Mouse (Mus musculus) small intestine, adult 2 months (tissue): ENCODE measurements around the gene Espnl. TPM values are rescaled to one million over a fixed set of nuclear protein-coding genes. Genes with fewer than 3 reads are reported as not detected.

Experiments used
- H3K27ac ChIP-seq: fragments of 200-500 bp; 2 replicates; pipeline ENCODE4 v1.5.1; 2012; ENCODE audit warnings: low read depth, low read length, control low read depth, inconsistent platforms; ENCODE audit not compliant: insufficient read depth
- H3K27me3 ChIP-seq: fragments of 200-500 bp; 2 replicates; pipeline ENCODE4 v1.6.1; 2012; ENCODE audit warnings: mild to moderate bottlenecking, moderate library complexity, low read length, inconsistent platforms; ENCODE audit not compliant: control insufficient read depth, insufficient read depth
- H3K36me3 ChIP-seq: fragments of 200-500 bp; 2 replicates; pipeline ENCODE4 v1.6.1; 2012; ENCODE audit warnings: mild to moderate bottlenecking, low read length, control low read depth, inconsistent platforms; ENCODE audit not compliant: control insufficient read depth, insufficient read depth
- H3K4me1 ChIP-seq: fragments of 200-500 bp; 2 replicates; pipeline ENCODE4 v1.6.1; 2012; ENCODE audit warnings: low read length, inconsistent platforms, mixed read lengths; ENCODE audit not compliant: control insufficient read depth, insufficient read depth, insufficient read length
- H3K4me3 ChIP-seq: fragments of 200-500 bp; 2 replicates; pipeline ENCODE4 v1.5.1; 2012; ENCODE audit warnings: low read depth, mild to moderate bottlenecking, control low read depth, inconsistent platforms, low read length, moderate library complexity
- CTCF ChIP-seq: fragments of 200-500 bp; IDR thresholded peaks from 2 replicates; pipeline ENCODE4 v1.5.1; 2012; ENCODE audit warnings: low read depth, mild to moderate bottlenecking, control low read depth, inconsistent platforms, low read length, moderate library complexity, mixed read lengths; ENCODE audit not compliant: insufficient replicate concordance, insufficient read length; ENCODE audit errors: extremely low read depth
- POLR2A ChIP-seq: fragments of 200-500 bp; IDR thresholded peaks from 2 replicates; pipeline ENCODE4 v1.6.1; 2012; ENCODE audit warnings: low read depth, mild to moderate bottlenecking, control low read depth, inconsistent platforms, low read length, moderate library complexity
- WGBS: fragments of 180-500 bp; shearing (Covaris S2); methylation state at CpG from one replicate; pipeline ENCODE4 v1.1.7; 2018; 5-methylcytosine and 5-hydroxymethylcytosine counted together
- polyA plus RNA-seq: library from polyadenylated mRNA; depleted of rRNA; stranded (reverse); fragments of >200 nt; gene quantifications from 2 replicates; pipeline ENCODE4 v1.2.3, GENCODE M21; 2012

Espnl gene
- polyA plus RNA-seq, 1 experiment = 0.10 TPM

GRCm38 (mm10) chr1:91289375-91289774, 32.5 kb upstream of the Espnl start:
- peaks cover 22% of the 10 kb centered on the region for H3K36me3 ChIP-seq
- peaks cover 3% of the 10 kb centered on the region; the same call in 1 of the 2 replicates for H3K4me1 ChIP-seq
- no peak overlapping the region for H3K4me3 ChIP-seq
- WGBS = 83% methylated on average over 1 of the region's 1 CpGs
- no peak for TF ChIP-seq CTCF
- TF ChIP-seq POLR2A = no peak
- no peak overlapping the region for H3K27ac ChIP-seq
- H3K27me3 ChIP-seq = no peaks in the 10 kb centered on the region

- Histone ChIP-seq H3K4me1 (peaks cover 2% of the 10 kb centered on the region; the same call in 1 of the 2 replicates), H3K4me3 (no peak overlapping the region), H3K27ac (no peak overlapping the region), H3K36me3 (peaks cover 7% of the 10 kb centered on the region; the same call in 1 of the 2 replicates), H3K27me3 (no peaks in the 10 kb centered on the region)
- 94% methylated on average over 11 of the region's 11 CpGs for WGBS
- TF ChIP-seq CTCF (no peak), POLR2A (no peak)
Measured at GRCm38 (mm10) chr1:91292101-91292825, 29.6 kb upstream of the Espnl start.

GRCm38 (mm10) chr1:91295544-91295943, 26.3 kb upstream of the Espnl start:
- H3K36me3 ChIP-seq = peaks cover 4% of the 10 kb centered on the region; the same call in 1 of the 2 replicates
- TF ChIP-seq CTCF (no peak), POLR2A (no peak)
- H3K27ac ChIP-seq = no peak overlapping the region
- 86% methylated on average over 6 of the region's 6 CpGs for WGBS
- H3K4me1 ChIP-seq = peaks cover 4% of the 10 kb centered on the region; the same call in 1 of the 2 replicates
- no peak overlapping the region for H3K4me3 ChIP-seq
- H3K27me3 ChIP-seq = no peaks in the 10 kb centered on the region

- Histone ChIP-seq H3K4me1 (peaks cover 4% of the 10 kb centered on the region), H3K27me3 (no peaks in the 10 kb centered on the region), H3K27ac (peak within 1 kb of the TSS; percentile 74), H3K4me3 (peak within 1 kb of the TSS; percentile 80), H3K36me3 (peaks cover 6% of the 10 kb centered on the region; the same call in 1 of the 2 replicates)
- under 1% methylated on average over 64 of the region's 65 CpGs for WGBS
- TF ChIP-seq POLR2A (peak; percentile 74), CTCF (no peak)
Measured at GRCm38 (mm10) chr1:91297799-91298744, 23.8 kb upstream of the Espnl start, which contains the start of gene Scly. Scly (plus strand) TSS chr1:91298338.

- H3K4me3 ChIP-seq = peak overlapping the region; percentile 80
- peaks cover 4% of the 10 kb centered on the region for H3K4me1 ChIP-seq
- peaks cover 12% of the 10 kb centered on the region for H3K36me3 ChIP-seq
- TF ChIP-seq POLR2A (no peak), CTCF (no peak)
- H3K27ac ChIP-seq = peak overlapping the region; percentile 74
- no peaks in the 10 kb centered on the region for H3K27me3 ChIP-seq
- WGBS = 29% methylated on average over 13 of the region's 13 CpGs
Measured at GRCm38 (mm10) chr1:91299026-91299706, 22.7 kb upstream of the Espnl start.

GRCm38 (mm10) chr1:91299707-91300426, 22.0 kb upstream of the Espnl start:
- peaks cover 14% of the 10 kb centered on the region for H3K36me3 ChIP-seq
- no peak overlapping the region for H3K4me3 ChIP-seq
- WGBS = 54% methylated on average over 5 of the region's 5 CpGs
- no peaks in the 10 kb centered on the region for H3K27me3 ChIP-seq
- no peak for TF ChIP-seq POLR2A
- no peak for TF ChIP-seq CTCF
- H3K4me1 ChIP-seq = peaks cover 4% of the 10 kb centered on the region
- H3K27ac ChIP-seq = peak overlapping the region; percentile 74
